Mouse (Mus musculus): ENCODE data around the gene Cpped1.

GRCm38 (mm10) chr16:11778191-11778590, 131.1 kb downstream of the Cpped1 start:
- no peak for TF ChIP-seq TCF12 (IDR thresholded peaks at IDR 0.05; ENCODE audit: low read depth, low read length)
- no peak for TF ChIP-seq CTCF (conservative IDR thresholded peaks at IDR 0.05 in 1 of 2, IDR thresholded peaks at IDR 0.05 in 1 of 2; ENCODE audit: low read depth in 2 of 2, low read length in 2 of 2)
- no peak for TF ChIP-seq MYC (IDR thresholded peaks at IDR 0.05; ENCODE audit: low read depth, low read length)
- no peak for TF ChIP-seq CHD2 (IDR thresholded peaks at IDR 0.05; ENCODE audit: low read length)
- TF ChIP-seq KAT2A (IDR thresholded peaks at IDR 0.05; ENCODE audit: insufficient replicate concordance, low read length) = no peak
- TF ChIP-seq EP300 (IDR thresholded peaks at IDR 0.05; ENCODE audit: low read length) = no peak
- TF ChIP-seq POLR2AphosphoS2 (IDR thresholded peaks at IDR 0.05; ENCODE audit: low read depth, low read length) = no peak
- TF ChIP-seq ZNF384 (IDR thresholded peaks at IDR 0.05; ENCODE audit: low read depth, low read length) = no peak
- TF ChIP-seq TBP (conservative IDR thresholded peaks at IDR 0.05; ENCODE audit: low read depth, low read length) = no peak
- no peak for TF ChIP-seq ELF1 (IDR thresholded peaks at IDR 0.05; ENCODE audit: low read depth, low read length)
- TF ChIP-seq POLR2A (IDR thresholded peaks at IDR 0.05; ENCODE audit: low read depth, low read length) = no peak

All from CH12.LX (cell line).